In genomic region chr6:64650765-64651164, GRCm38 (mm10) we compare ENCODE assay signal across 18 mouse cellular contexts.
DNase-seq lines count a peak whose midpoint lies in the region; ATAC-seq and TF ChIP-seq lines count a peak whose summit lies in the region.
"Had no signal": no experiment of that assay in that cellular context is flagged by ENCODE, and none has a peak within 500 bp of the region (broad histone marks: within the 10 kb centered on the region; RNA-seq: fewer than 3 reads in every experiment).

No protein-coding gene starts in this region.

- 17% methylated on average over 7 of the region's 7 CpGs for WGBS in hindbrain, embryonic 14.5 days
- 20% methylated on average over 7 of the region's 7 CpGs for WGBS in hindbrain, embryonic 13.5 days
- WGBS in forebrain, embryonic 15.5 days: 13% methylated on average over 7 of the region's 7 CpGs
- WGBS in limb, embryonic 14.5 days: 11% methylated on average over 7 of the region's 7 CpGs

- no peak overlapping the region for H3K27ac ChIP-seq in hindbrain, embryonic 14.5 days
- H3K27ac ChIP-seq in hindbrain, embryonic 13.5 days: no peak overlapping the region
- no peak overlapping the region for H3K27ac ChIP-seq in forebrain, embryonic 15.5 days (replicated peaks)
- H3K27ac ChIP-seq in limb, embryonic 14.5 days (replicated peaks; ENCODE audit: low read depth, low read length): no peak overlapping the region
- H3K27ac ChIP-seq: neural tube, embryonic 15.5 days had no signal

- DNase-seq in hindbrain, embryonic 14.5 days (ENCODE audit: low spot score): no peak
- DNase-seq in brain, embryonic 14.5 days (ENCODE audit: low read depth): peak; percentile 68
- peak; percentile 43 for DNase-seq in limb, embryonic 14.5 days (ENCODE audit: low spot score)
- no peak for DNase-seq in ovary, adult 18-20 months (ENCODE audit: low spot score)
- DNase-seq in ovary, postnatal 10 days (ENCODE audit: low spot score): no peak
- DNase-seq: adrenal gland, postnatal 25 days; gastrocnemius, postnatal 10 days; heart, postnatal 10 days; layer of hippocampus, adult 9-11 months; left cerebral cortex, postnatal 4 days; liver, postnatal 0 days; lung, postnatal 4 days had no signal

- no peaks in the 10 kb centered on the region for H3K27me3 ChIP-seq in hindbrain, embryonic 14.5 days (ENCODE audit: control insufficient read depth, insufficient read depth, low read length)
- H3K27me3 ChIP-seq in hindbrain, embryonic 13.5 days: no peaks in the 10 kb centered on the region
- H3K27me3 ChIP-seq in forebrain, embryonic 15.5 days: no peaks in the 10 kb centered on the region
- H3K27me3 ChIP-seq in limb, embryonic 14.5 days (ENCODE audit: control insufficient read depth, insufficient read depth, low read length): no peaks in the 10 kb centered on the region
- H3K27me3 ChIP-seq: neural tube, embryonic 15.5 days had no signal

- peaks cover 6% of the 10 kb centered on the region for H3K4me1 ChIP-seq in hindbrain, embryonic 14.5 days (replicated peaks; ENCODE audit: control insufficient read depth, insufficient read depth, low read length)
- H3K4me1 ChIP-seq in hindbrain, embryonic 13.5 days (replicated peaks): peaks cover 21% of the 10 kb centered on the region
- peaks cover 6% of the 10 kb centered on the region; the same call in 1 of the 2 replicates for H3K4me1 ChIP-seq in forebrain, embryonic 15.5 days
- peaks cover 4% of the 10 kb centered on the region; the same call in 1 of the 2 replicates for H3K4me1 ChIP-seq in limb, embryonic 14.5 days (ENCODE audit: control insufficient read depth, insufficient read depth, low read length)

- TF ChIP-seq POLR2A in brain, embryonic 14.5 days (IDR thresholded peaks at IDR 0.05; ENCODE audit: borderline replicate concordance, extremely low read depth, insufficient read depth, insufficient read length, poor library complexity, severe bottlenecking): no peak
- TF ChIP-seq POLR2A in limb, embryonic 14.5 days (IDR thresholded peaks at IDR 0.05; ENCODE audit: borderline replicate concordance, extremely low read depth, insufficient read depth, insufficient read length): no peak

- no peak overlapping the region for H3K4me2 ChIP-seq in hindbrain, embryonic 14.5 days (replicated peaks)
- H3K4me2 ChIP-seq in hindbrain, embryonic 13.5 days: no peak overlapping the region
- H3K4me2 ChIP-seq in forebrain, embryonic 15.5 days (replicated peaks): peak overlapping the region; percentile 11; the same call in 1 of the 2 replicates
- no peak overlapping the region for H3K4me2 ChIP-seq in limb, embryonic 14.5 days (replicated peaks; ENCODE audit: low read depth, low read length, severe bottlenecking)
- H3K4me2 ChIP-seq: neural tube, embryonic 15.5 days had no signal

- H3K9ac ChIP-seq in hindbrain, embryonic 14.5 days: no peak overlapping the region
- H3K9ac ChIP-seq in hindbrain, embryonic 13.5 days: no peak overlapping the region
- H3K9ac ChIP-seq in forebrain, embryonic 15.5 days (replicated peaks): no peak overlapping the region
- no peak overlapping the region for H3K9ac ChIP-seq in limb, embryonic 14.5 days (ENCODE audit: low read depth, low read length, severe bottlenecking)
- H3K9ac ChIP-seq: liver, postnatal 0 days; neural tube, embryonic 15.5 days had no signal

- H3K4me3 ChIP-seq in hindbrain, embryonic 14.5 days (replicated peaks; ENCODE audit: low read length): no peak overlapping the region
- no peak overlapping the region for H3K4me3 ChIP-seq in hindbrain, embryonic 13.5 days
- no peak overlapping the region for H3K4me3 ChIP-seq in forebrain, embryonic 15.5 days
- no peak overlapping the region for H3K4me3 ChIP-seq in limb, embryonic 14.5 days (replicated peaks; ENCODE audit: low read length)
- H3K4me3 ChIP-seq: neural tube, embryonic 15.5 days had no signal

- TF ChIP-seq CTCF in brain, embryonic 14.5 days (IDR thresholded peaks at IDR 0.05; ENCODE audit: borderline replicate concordance, extremely low read depth, insufficient read depth, insufficient read length): no peak

- H3K9me3 ChIP-seq in hindbrain, embryonic 14.5 days (ENCODE audit: control insufficient read depth, low read length): no peaks in the 10 kb centered on the region
- H3K9me3 ChIP-seq in hindbrain, embryonic 13.5 days: no peaks in the 10 kb centered on the region
- no peaks in the 10 kb centered on the region for H3K9me3 ChIP-seq in forebrain, embryonic 15.5 days
- H3K9me3 ChIP-seq in limb, embryonic 14.5 days (ENCODE audit: control insufficient read depth, low read length): no peaks in the 10 kb centered on the region
- H3K9me3 ChIP-seq: G1E; neural tube, embryonic 15.5 days had no signal

- peak; percentile 16; the same call in 1 of the 2 replicates for ATAC-seq in hindbrain, embryonic 14.5 days (ENCODE audit: low FRiP score)
- ATAC-seq in hindbrain, embryonic 13.5 days (ENCODE audit: low FRiP score): no peak
- ATAC-seq in forebrain, embryonic 15.5 days (replicated peaks): no peak
- ATAC-seq in limb, embryonic 14.5 days (ENCODE audit: low FRiP score, low read depth): no peak
- ATAC-seq in cerebellum, adult (ENCODE audit: insufficient number of reproducible peaks, low FRiP score, low TSS enrichment): no peak
- ATAC-seq: intestine, postnatal 0 days; liver, postnatal 0 days had no signal

- H3K36me3 ChIP-seq in hindbrain, embryonic 14.5 days (replicated peaks; ENCODE audit: control insufficient read depth, insufficient read depth): no peaks in the 10 kb centered on the region
- H3K36me3 ChIP-seq in hindbrain, embryonic 13.5 days: no peaks in the 10 kb centered on the region
- H3K36me3 ChIP-seq in forebrain, embryonic 15.5 days: no peaks in the 10 kb centered on the region
- no peaks in the 10 kb centered on the region for H3K36me3 ChIP-seq in limb, embryonic 14.5 days (ENCODE audit: control insufficient read depth, insufficient read depth, low read length)
- H3K36me3 ChIP-seq: G1E; neural tube, embryonic 15.5 days had no signal

Comparison
In these comparisons a context has a peak if more than half of its experiments do, and no peak if none do; other contexts are left out.
1. DNase-seq: peak in brain, embryonic 14.5 days (single experiment) and limb, embryonic 14.5 days (single experiment); none in hindbrain, embryonic 14.5 days (single experiment), ovary, adult 18-20 months (single experiment) and ovary, postnatal 10 days (single experiment).